Mouse (Mus musculus): ENCODE data around the gene Lefty1.
"Not testable (repeated sequence)": the region's sequence is repeated elsewhere in the genome, so short reads cannot be mapped to it uniquely, and the experiment has no call there.

Lefty1 gene

DNA sequence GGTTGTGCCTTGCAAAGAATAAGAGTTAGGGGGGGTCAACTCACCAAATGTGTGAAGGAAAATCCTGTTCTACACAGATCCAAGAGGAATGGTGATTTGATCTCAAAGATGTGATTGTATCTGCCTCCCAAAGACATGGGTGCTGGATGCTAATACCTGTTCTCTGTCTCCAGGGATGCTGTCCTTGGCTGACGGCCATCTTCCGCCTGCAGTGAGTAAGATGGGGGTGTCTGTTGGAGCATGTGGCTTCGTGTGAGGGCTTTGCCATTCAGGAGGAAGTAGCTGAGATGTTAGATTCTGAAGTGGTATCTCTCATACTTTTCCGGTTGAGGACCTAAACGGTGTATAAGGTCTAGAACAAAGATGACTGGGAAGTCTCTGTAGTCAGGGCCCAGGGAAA lies 18.0 kb downstream of the Lefty1 start:
- DNase-seq (ENCODE audit: extremely low spot score, low read depth, low spot score): no peak

DNA sequence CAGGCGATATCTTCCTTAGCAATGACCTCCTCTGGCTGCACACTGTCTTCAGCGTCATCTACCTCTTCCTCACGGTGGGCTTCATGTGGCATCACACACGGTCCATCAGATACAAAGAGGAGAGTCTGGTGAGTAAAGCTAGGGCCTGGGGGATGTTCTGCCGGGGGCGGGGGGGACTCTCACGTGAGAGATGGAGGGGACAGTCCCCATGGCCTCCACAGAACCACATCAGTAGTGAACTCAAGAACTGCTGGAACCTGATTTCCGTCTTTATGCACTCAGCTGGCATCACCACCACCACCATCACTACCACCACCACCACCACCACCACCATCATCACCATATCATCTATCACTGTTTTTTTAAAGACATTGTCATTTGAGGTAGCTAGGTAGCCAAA lies 21.6 kb downstream of the Lefty1 start:
- DNase-seq (ENCODE audit: extremely low spot score, low read depth, low spot score): no peak

DNA sequence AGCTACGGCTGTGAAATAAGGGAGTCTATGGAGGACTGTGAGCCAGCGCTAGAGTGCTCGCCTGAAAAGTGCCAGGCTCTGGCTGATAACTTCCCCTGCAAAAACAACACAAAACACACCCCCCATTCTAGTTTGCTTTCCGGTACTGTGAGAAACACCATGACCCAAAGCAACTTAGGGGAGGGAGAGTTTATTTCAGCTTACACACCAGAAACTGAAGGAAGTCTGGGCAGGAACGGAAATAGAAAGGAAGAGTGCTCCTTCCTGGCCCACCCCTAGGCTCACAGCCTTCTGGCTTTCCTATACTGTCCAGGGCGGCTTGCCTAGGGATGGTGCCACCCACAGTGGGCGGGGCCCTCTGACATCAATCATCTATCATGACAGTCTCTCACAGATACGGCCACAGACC lies 22.2 kb downstream of the Lefty1 start:
- no peak for DNase-seq (ENCODE audit: extremely low spot score, low read depth, low spot score)

DNA sequence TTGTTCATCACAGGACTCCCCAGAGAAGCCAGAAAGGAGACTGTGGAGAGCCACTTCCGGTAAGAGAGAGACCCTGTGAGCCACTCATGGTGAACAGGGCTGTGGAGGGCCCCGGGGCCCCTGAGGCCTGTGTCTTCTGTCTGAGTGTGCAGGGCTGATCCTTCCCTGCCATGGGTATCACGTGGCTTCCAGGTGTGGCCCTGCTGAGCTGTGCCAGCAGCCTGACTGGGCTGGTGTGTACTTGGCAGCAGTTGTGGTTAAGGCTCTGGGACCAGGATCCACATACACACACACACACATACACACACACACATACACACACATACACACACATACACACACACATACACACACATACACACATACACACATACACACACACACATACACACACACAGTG lies 23.2 kb downstream of the Lefty1 start:
- DNase-seq (ENCODE audit: extremely low spot score, low read depth, low spot score): no peak

DNA sequence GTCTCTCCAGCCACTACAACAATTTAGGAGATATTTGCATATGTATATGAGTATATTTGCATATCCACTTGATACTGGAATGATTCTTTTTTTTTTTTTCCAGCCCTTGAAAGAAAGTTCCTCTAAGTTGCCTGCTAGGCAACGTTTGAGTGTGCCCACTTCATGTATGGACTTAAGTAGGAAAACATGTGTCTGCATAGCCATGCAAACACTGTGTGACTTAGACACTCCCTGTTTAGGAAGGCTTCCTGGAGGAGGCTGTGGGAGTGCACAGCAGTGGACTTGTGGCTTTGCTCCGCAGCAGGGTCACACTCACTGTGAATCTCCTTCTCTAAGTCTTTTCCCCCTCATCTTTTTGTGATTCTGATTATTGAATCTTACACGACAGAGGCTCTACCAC lies 24.0 kb downstream of the Lefty1 start:
- DNase-seq (ENCODE audit: extremely low spot score, low read depth, low spot score): no peak

DNA sequence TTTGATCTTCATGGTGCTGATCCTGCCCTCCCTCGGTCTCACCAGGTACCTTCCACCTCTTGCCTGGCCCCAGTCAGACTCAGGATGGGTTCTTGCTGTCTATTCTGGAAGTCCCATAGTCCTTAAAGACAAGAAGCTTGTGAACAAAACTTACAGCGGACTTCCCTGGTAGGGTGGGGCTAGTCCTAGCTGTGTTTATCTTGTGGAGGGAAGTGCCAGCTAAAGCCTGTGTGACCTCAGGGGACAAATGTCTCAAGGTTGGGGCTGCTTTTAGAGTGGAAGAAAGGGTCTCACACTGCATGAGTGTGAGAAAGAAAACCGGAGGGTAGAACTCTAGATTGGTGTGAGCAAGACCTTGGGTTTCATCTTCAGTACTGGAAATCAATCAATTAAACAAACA lies 31.0 kb downstream of the Lefty1 start:
- DNase-seq (ENCODE audit: extremely low spot score, low read depth, low spot score): no peak

DNA sequence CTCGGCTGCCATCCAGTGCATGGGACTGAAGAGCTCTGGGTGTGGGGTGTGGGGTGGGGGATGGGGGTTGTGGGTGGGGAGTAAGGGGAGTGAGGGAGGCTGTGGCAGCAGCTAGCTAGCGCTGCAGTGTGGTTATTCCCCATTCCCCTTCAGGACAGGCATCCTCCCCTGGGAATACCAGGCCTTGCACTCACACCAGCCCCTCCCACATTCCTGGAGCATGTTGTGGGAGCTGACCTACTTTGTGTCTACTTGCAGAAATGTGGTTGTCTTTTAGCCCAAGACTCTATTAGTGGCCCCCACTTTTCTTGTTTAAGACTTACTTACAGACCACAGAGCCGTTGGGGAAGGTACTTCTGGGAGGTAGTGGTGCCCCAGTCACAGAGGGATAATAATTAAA lies 31.7 kb downstream of the Lefty1 start:
- no peak for DNase-seq (ENCODE audit: extremely low spot score, low read depth, low spot score)

DNA sequence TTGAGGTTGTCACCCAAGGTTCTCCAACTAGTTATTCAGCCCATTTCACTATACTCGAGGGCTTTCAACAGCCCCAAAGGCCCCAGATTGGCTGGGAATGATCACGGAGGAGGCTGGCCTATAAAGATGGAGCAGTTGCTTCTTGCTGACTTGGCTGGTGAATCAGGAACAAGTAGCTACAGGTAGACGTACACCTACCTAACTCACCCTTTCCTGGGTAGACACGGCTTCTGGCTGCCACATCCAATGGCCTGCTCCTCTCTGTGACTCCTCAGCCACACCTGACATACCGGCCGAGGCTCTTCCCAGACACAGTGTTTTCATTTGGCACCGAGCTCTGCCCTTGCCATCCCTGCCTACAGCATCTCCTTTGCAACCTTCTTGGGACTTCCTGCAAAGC lies 32.4 kb downstream of the Lefty1 start:
- no peak for DNase-seq (ENCODE audit: extremely low spot score, low read depth, low spot score)

DNA sequence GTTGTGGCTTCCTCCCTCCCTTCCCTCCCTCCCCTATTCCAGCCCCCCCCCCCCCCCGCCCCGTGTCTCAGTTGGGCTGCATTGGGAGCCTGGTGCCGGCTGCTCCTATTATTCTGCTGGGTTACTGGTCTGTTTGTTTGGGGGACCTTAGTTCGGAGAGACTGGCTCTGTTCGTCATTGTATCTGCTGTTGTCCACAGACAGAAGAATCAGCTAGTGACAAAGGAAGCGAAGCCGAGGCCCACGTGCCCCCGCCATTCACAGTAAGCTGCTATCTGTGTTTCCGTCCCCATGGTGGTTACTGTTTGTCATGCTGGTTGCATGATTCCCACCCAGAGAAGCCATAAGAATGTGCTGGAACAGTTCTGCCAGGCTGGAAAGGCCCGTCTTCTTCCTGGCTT lies 38.1 kb downstream of the Lefty1 start:
- no peak for DNase-seq (ENCODE audit: extremely low spot score, low read depth, low spot score)

DNA sequence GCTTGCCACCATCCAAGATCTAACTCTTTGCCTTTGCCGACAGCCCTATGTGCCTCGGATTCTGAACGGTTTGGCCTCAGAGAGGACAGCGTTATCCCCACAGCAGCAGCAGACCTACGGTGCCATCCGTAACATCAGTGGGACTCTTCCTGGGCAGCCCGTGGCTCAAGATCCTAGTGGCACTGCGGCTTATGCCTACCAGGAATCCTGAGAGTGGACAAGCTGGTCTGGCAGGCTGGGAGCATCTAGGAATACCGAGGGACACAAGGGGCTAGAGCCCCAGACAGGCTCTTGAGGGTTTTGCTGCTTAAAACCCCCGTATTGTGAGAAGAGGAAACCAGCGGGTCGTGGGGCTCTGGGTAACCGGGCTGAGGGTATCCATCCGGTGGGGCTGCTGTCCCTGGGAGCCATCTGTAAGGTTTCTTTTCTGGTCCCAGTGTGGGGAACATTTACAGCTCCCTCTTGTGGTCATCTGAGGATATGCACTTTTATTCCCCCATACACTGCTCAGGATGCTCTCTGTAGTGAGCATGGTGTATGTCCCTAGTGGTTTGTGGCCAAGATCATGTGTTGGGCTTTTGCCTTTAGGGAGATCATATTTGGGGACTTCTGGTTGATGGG lies 39.4 kb downstream of the Lefty1 start:
- peak; percentile 69 for DNase-seq (ENCODE audit: extremely low spot score, low read depth, low spot score)

DNA sequence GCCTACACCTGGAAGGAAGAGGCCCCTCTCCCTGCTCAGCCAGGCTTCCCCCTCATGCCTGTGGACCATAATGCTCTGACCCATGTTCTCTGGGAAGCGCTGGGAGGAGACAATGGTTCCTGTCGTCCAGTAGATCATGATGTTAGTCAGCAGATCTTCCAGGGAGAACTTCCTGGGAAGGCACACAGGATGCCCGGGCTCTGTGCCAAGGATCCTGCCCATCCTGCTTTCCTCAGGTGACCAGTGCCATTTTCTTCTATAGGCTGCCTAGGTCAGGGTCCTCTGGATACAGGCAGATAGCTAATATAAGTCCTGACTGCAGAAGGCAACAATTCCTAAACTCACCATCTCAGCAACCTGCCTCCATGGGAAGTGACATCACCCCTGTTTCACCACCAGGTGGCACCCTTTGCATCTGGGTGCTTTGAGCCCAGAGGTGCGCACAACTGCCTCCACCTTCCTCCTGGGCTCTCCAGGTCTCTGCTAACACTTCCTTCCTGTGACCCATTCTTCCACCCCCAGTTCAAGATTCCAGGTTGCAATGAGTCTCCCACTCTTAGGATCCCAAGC lies 41.4 kb downstream of the Lefty1 start:
- DNase-seq (ENCODE audit: extremely low spot score, low read depth, low spot score): no peak

DNA sequence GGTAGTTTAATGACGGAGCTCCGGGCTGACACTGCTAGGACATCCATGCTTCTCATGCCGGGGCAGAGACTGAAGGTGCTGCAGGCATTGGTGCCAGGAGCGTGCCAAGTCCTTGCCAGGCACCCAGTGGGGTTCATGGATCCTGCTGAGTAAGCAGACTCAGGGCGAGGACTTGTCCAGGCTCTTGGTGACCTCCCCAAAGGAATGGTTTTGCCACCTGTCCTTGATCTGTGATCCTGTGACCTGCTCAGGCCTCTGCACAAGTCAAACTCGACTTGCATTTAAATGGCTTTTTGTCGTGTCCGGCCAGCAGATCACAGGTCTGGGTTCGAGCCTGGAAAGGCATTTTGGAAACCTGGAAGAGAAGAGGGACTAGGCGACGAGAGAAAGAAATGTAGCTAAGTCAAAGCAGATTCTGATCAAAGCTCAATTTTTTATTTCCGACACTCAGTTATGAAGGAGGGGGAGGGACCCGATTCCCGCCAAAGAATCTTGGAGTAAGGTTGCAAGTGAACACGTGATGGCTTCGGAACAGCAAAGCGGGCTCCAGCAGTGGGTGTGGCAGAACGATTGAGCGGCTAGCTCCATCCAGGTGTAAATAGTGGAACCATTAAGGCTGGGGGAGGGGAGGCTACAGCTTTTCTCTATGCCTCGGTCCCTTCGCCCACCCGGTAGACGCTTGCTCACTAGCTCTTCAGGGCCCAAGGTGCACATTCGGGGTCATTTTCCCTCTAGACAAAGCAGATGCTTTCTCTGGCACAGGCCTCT lies 44.8 kb downstream of the Lefty1 start:
- no peak for DNase-seq (ENCODE audit: extremely low spot score, low read depth, low spot score)

DNA sequence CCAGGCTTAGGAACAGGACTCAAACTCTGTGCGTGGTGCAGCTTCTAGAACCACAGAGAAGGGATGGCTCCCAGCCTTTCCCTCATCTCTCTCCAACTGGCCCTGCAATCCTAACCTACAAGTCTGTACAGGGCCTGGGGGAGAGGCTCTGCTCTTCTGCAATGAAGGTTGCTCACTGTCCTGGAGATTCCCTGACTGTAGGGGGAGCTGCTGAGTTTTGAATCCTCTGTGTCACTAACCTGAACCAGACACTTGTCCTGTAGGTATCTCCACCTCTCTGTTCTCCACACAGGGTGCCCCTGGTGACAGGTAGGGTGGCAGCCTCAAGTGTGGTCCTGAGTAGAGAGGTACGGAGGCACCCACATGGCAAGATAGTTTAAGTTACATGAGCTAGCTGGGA lies 45.6 kb downstream of the Lefty1 start:
- DNase-seq (ENCODE audit: extremely low spot score, low read depth, low spot score): no peak

DNA sequence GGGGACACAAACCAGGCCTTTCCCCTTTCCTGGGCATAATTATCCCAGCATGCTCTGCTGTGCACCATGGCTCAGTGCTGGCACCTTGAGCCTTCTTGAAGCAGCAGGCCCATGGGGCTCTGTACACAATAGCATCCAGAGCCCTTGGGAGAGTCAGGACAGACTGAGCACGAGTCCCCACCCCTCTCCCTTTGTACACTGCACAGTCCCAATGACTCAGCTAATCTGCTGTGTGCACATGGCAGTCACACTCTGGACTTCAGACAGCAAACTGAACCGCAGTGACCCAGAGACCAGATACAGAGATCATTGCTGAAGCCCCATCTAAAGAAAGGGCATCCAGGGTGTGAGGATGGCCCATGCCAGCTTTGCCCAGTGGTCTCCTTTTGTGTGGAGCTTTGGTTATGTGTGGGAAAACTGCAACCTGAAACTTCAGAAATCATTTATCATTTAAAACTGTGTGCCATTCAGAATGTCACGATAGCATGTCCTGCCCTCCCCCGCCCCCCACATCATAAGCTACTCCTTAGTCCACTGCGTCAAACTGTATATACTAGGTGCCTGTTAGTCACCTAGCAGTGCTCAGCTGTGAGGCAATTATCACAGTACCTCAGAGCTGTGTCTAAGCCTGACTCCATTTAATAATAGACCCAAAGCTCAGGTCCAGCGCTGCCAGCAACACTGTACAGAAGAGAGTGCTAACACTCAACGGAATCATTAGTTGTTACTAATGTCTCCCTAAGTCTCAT lies 46.6 kb downstream of the Lefty1 start:
- DNase-seq (ENCODE audit: extremely low spot score, low read depth, low spot score): not testable (repeated sequence)

DNA sequence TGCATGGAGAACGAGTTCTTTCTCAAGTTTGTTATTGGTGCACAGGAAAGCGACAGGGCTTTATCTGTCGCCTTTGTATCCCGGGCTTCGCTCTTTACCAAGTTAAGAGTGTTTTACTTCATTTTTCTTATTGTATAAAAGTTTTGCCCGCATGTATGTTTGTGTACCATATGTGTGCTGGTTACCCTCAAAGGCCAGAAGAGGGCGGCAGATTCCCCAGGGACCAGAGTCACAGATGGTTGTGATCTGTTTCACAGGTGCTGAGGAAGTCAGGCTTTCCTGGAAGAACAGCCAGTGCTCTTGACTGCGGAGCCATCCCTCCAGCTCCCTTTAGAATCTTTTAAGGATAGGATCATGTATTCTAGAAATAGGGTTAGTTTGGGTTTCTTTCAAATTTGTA lies 51.9 kb downstream of the Lefty1 start:
- no peak for DNase-seq (ENCODE audit: extremely low spot score, low read depth, low spot score)

DNA sequence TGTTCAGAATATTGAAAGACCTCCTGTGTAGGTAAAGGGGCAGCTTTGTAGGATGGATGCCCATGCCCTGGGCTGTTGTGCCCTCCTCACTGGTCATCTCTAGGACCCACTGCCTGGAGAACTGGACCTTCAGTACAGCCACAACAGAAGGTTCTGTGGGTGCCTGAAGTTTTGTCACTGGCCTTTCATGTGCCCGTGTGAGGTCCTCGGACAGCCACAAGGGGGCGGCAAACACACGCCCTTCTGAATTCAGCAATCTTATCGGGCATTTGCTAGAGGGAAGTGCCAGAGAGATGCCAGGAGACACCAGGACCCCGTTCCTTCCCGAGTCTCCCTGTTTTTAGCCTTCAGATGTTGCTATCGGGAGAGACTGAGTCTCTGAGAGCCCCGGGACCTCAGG lies 52.9 kb downstream of the Lefty1 start:
- no peak for DNase-seq (ENCODE audit: extremely low spot score, low read depth, low spot score)
